Mouse (Mus musculus) kidney, adult 8-10 months (tissue): ENCODE measurements at regions not wholly inside any gene's neighbourhood (a gene's known extent, or its start where the extent isn't known, plus 50 kb on each side); places are given as distances from the start of the nearest gene placed in this dataset.

Experiments used
- DNase-seq, 2 experiments: peaks; one replicate each; pipeline ENCODE4 v3.0.0; 2022

GRCm38 (mm10) chr7:136294445-136294844 is 578.3 kb upstream of the Mki67 start:
- DNase-seq = no peak

- peak in 1 of 2 experiments; percentile 19 for DNase-seq
Measured at GRCm38 (mm10) chr7:136297901-136298513, 581.8 kb upstream of the Mki67 start.

- DNase-seq = no peak
Measured at GRCm38 (mm10) chr7:136306137-136306536, 588.3 kb upstream of the Mgmt start.

GRCm38 (mm10) chr7:136308765-136309164 is 585.6 kb upstream of the Mgmt start:
- no peak for DNase-seq

GRCm38 (mm10) chr7:136327281-136327680 is 567.1 kb upstream of the Mgmt start:
- DNase-seq = no peak

GRCm38 (mm10) chr7:136330431-136330830 is 564.0 kb upstream of the Mgmt start:
- DNase-seq = no peak

GRCm38 (mm10) chr7:136332805-136333204 is 561.6 kb upstream of the Mgmt start:
- no peak for DNase-seq

GRCm38 (mm10) chr7:136341599-136342210 is 552.7 kb upstream of the Mgmt start:
- no peak for DNase-seq

GRCm38 (mm10) chr7:136342211-136342799 is 552.1 kb upstream of the Mgmt start:
- no peak for DNase-seq

- peak; percentile 90 to 92 for DNase-seq
Measured at GRCm38 (mm10) chr7:136342822-136343221, 551.6 kb upstream of the Mgmt start.

- peak in 1 of 2 experiments; percentile 20 for DNase-seq
Measured at GRCm38 (mm10) chr7:136343494-136343893, 550.9 kb upstream of the Mgmt start.

GRCm38 (mm10) chr7:136345051-136345450 is 549.4 kb upstream of the Mgmt start:
- peak in 1 of 2 experiments; percentile 32 for DNase-seq

- peak; percentile 38 to 51 for DNase-seq
Measured at GRCm38 (mm10) chr7:136346531-136346930, 547.9 kb upstream of the Mgmt start.

- peak in 1 of 2 experiments; percentile 53 for DNase-seq
Measured at GRCm38 (mm10) chr7:136348309-136348708, 546.1 kb upstream of the Mgmt start.

GRCm38 (mm10) chr7:136349651-136350050 is 544.8 kb upstream of the Mgmt start:
- no peak for DNase-seq

GRCm38 (mm10) chr7:136357011-136357410 is 537.4 kb upstream of the Mgmt start:
- no peak for DNase-seq

- DNase-seq = no peak
Measured at GRCm38 (mm10) chr7:136365318-136366211, 528.8 kb upstream of the Mgmt start.

GRCm38 (mm10) chr7:136377259-136377658 is 517.2 kb upstream of the Mgmt start:
- DNase-seq = no peak

- DNase-seq = no peak
Measured at GRCm38 (mm10) chr7:136377742-136378141, 516.7 kb upstream of the Mgmt start.

GRCm38 (mm10) chr7:136378321-136378720 is 516.1 kb upstream of the Mgmt start:
- no peak for DNase-seq

GRCm38 (mm10) chr7:136379319-136379718 is 515.1 kb upstream of the Mgmt start:
- peak; percentile 50 to 54 for DNase-seq

- DNase-seq = peak; percentile 8 to 47
Measured at GRCm38 (mm10) chr7:136379741-136380140, 514.7 kb upstream of the Mgmt start.

- DNase-seq = no peak
Measured at GRCm38 (mm10) chr7:136383296-136383695, 511.1 kb upstream of the Mgmt start.
